Mouse (Mus musculus) G1E (cell line): ENCODE data around the gene Dnm3. TPM values are rescaled to one million over a fixed set of nuclear protein-coding genes. Genes with fewer than 3 reads are reported as not detected.

ENCODE experiments used
- ATAC-seq: 2 replicates; pipeline ENCODE4 v1.8.0; 2016; ENCODE audit warnings: mild to moderate bottlenecking; ENCODE audit not compliant: insufficient number of reproducible peaks, poor library complexity, low FRiP score, severe bottlenecking; ENCODE audit errors: extremely low read depth
- DNase-seq: peaks from one replicate; pipeline ENCODE4 v3.0.0; 2012; ENCODE audit warnings: low spot score
- H3K27me3 ChIP-seq: 2 replicates; pipeline ENCODE4 v1.6.1; 2012; ENCODE audit warnings: mild to moderate bottlenecking, low read length, inconsistent platforms; ENCODE audit not compliant: insufficient read depth
- H3K36me3 ChIP-seq: replicated peaks from 2 replicates; pipeline ENCODE3; 2012; ENCODE audit warnings: mild to moderate bottlenecking, inconsistent platforms
- H3K4me1 ChIP-seq: 2 replicates; pipeline ENCODE4 v1.6.1; 2012; ENCODE audit warnings: low read depth, low read length, inconsistent platforms, mixed read lengths; ENCODE audit not compliant: insufficient read depth
- H3K4me3 ChIP-seq: 2 replicates; pipeline ENCODE4 v1.5.1; 2012; ENCODE audit warnings: low read depth, mild to moderate bottlenecking, inconsistent platforms, low read length, moderate library complexity, mixed read lengths
- H3K9me3 ChIP-seq: replicated peaks from 2 replicates; pipeline ENCODE4 v1.6.1; 2012; ENCODE audit warnings: inconsistent platforms
- CTCF ChIP-seq: IDR thresholded peaks from 2 replicates; pipeline ENCODE4 v1.5.1; 2012; ENCODE audit warnings: low read depth, low read length, inconsistent platforms, mixed read lengths
- GATA1 ChIP-seq: IDR thresholded peaks from 2 replicates; pipeline ENCODE4 v1.6.1; 2012; ENCODE audit warnings: borderline replicate concordance, low read length, inconsistent platforms, mixed read lengths
- GATA2 ChIP-seq: IDR thresholded peaks from 2 replicates; pipeline ENCODE4 v1.6.1; 2012; ENCODE audit warnings: low read depth, low read length, inconsistent platforms, borderline replicate concordance
- POLR2AphosphoS5 ChIP-seq: IDR thresholded peaks from 2 replicates; pipeline ENCODE4 v1.6.1; 2012; ENCODE audit warnings: low read depth, low read length, inconsistent platforms; ENCODE audit not compliant: insufficient replicate concordance
- TAL1 ChIP-seq: conservative IDR thresholded peaks from 2 replicates; pipeline ENCODE4 v1.6.1; 2012; ENCODE audit warnings: low read depth, low read length, inconsistent platforms, mixed read lengths
- polyA plus RNA-seq: library from polyadenylated mRNA; stranded (reverse); fragments of >175 nt; gene quantifications from 2 replicates; pipeline ENCODE4 v1.2.3, GENCODE M21; 2012
- total RNA-seq, 2 experiments: library from RNA; stranded (forward) in 1 of 2; stranded (reverse) in 1 of 2; fragments of 200-1000 nt in 1 of 2; fragments of >200 nt in 1 of 2; fragmentation: Nextera tagmentation in 1 of 2; gene quantifications; 2 replicates each; pipeline ENCODE4 v1.2.3; 2014 to 2017

The Dnm3 gene
- total and polyA plus RNA-seq, 3 experiments = 0.27 to 0.66 TPM; not detected in 1

- Histone ChIP-seq H3K4me1 (no peaks in the 10 kb centered on the region), H3K36me3 (no peaks in the 10 kb centered on the region), H3K4me3 (no peak overlapping the region), H3K27me3 (peaks cover 11% of the 10 kb centered on the region), H3K9me3 (no peaks in the 10 kb centered on the region)
- no peak for DNase-seq
- ATAC-seq = no peak
- TF ChIP-seq GATA2 (no peak), TAL1 (no peak), POLR2AphosphoS5 (no peak), CTCF (no peak), GATA1 (no peak)
These were observed 439.4 kb downstream of the Dnm3 start for GRCm38 (mm10) chr1:162038431-162038830.

- DNase-seq (no peak), ATAC-seq (no peak)
- Histone ChIP-seq H3K27me3 (peaks cover 11% of the 10 kb centered on the region), H3K9me3 (no peaks in the 10 kb centered on the region), H3K4me1 (no peaks in the 10 kb centered on the region), H3K36me3 (no peaks in the 10 kb centered on the region), H3K4me3 (no peak overlapping the region)
- no peak for TF ChIP-seq POLR2AphosphoS5
- TF ChIP-seq CTCF = no peak
- TF ChIP-seq GATA1 = no peak
- no peak for TF ChIP-seq TAL1
- no peak for TF ChIP-seq GATA2
These were observed 439.8 kb downstream of the Dnm3 start for GRCm38 (mm10) chr1:162037968-162038421.

GRCm38 (mm10) chr1:162037185-162037765 is 440.6 kb downstream of the Dnm3 start:
- no peak overlapping the region for H3K4me3 ChIP-seq
- H3K4me1 ChIP-seq = no peaks in the 10 kb centered on the region
- ATAC-seq = no peak
- no peak for TF ChIP-seq GATA1
- TF ChIP-seq POLR2AphosphoS5 = no peak
- H3K9me3 ChIP-seq = no peaks in the 10 kb centered on the region
- H3K36me3 ChIP-seq = no peaks in the 10 kb centered on the region
- H3K27me3 ChIP-seq = peaks cover 7% of the 10 kb centered on the region
- no peak for DNase-seq

GRCm38 (mm10) chr1:162036461-162036835 is 441.4 kb downstream of the Dnm3 start:
- no peak for TF ChIP-seq GATA1
- TF ChIP-seq TAL1 = no peak
- TF ChIP-seq POLR2AphosphoS5 = no peak
- no peak for TF ChIP-seq CTCF

GRCm38 (mm10) chr1:162035800-162036460 is 441.9 kb downstream of the Dnm3 start:
- Histone ChIP-seq H3K9me3 (no peaks in the 10 kb centered on the region), H3K27me3 (peaks cover 7% of the 10 kb centered on the region), H3K36me3 (no peaks in the 10 kb centered on the region), H3K4me3 (no peak overlapping the region), H3K4me1 (no peaks in the 10 kb centered on the region)
- TF ChIP-seq POLR2AphosphoS5 (no peak), GATA1 (no peak), CTCF (no peak), GATA2 (no peak), TAL1 (no peak)
- ATAC-seq (no peak), DNase-seq (no peak)

More at GRCm38 (mm10) chr1:162036461-162036835, 441.4 kb downstream of the Dnm3 start:
- ATAC-seq = no peak
- no peak overlapping the region for H3K4me3 ChIP-seq
- H3K4me1 ChIP-seq = no peaks in the 10 kb centered on the region
- H3K36me3 ChIP-seq = no peaks in the 10 kb centered on the region
- H3K9me3 ChIP-seq = no peaks in the 10 kb centered on the region
- H3K27me3 ChIP-seq = peaks cover 7% of the 10 kb centered on the region
- no peak for DNase-seq

- no peaks in the 10 kb centered on the region for H3K4me1 ChIP-seq
- TF ChIP-seq POLR2AphosphoS5 (no peak), TAL1 (no peak), GATA2 (no peak), CTCF (no peak), GATA1 (no peak)
- DNase-seq (no peak), ATAC-seq (no peak)
- H3K9me3 ChIP-seq = no peaks in the 10 kb centered on the region
- H3K4me3 ChIP-seq = no peak overlapping the region
- no peaks in the 10 kb centered on the region for H3K36me3 ChIP-seq
- H3K27me3 ChIP-seq = peaks cover 12% of the 10 kb centered on the region
These were observed 454.1 kb downstream of the Dnm3 start for GRCm38 (mm10) chr1:162023681-162024270.
